Mouse (Mus musculus): ENCODE measurements at regions not wholly inside any gene's neighbourhood (a gene's known extent, or its start where the extent isn't known, plus 50 kb on each side); places are given as distances from the start of the nearest gene placed in this dataset.

DNA sequence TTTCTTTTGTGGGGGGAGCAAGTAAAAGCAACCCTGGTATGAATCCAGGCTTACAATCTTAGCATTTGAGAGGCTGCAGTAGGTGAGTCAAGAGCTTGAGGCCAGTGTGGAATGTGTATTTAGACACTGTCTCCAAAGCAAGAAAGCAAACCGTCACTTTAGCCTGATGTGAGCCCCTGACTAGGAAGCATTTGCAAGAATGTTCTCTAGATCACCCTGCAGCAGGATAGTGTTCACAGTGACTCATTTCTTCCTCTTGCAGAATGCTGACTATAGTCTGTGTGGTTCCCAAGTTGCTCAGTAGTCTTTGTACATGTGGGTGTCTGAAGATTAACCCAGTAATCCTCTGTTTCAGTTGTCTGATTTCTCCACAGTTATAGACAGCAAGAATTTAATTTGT lies 88.7 kb upstream of the Nectin3 start:
- DNase-seq (ENCODE audit: low read depth, low spot score): no peak

DNA sequence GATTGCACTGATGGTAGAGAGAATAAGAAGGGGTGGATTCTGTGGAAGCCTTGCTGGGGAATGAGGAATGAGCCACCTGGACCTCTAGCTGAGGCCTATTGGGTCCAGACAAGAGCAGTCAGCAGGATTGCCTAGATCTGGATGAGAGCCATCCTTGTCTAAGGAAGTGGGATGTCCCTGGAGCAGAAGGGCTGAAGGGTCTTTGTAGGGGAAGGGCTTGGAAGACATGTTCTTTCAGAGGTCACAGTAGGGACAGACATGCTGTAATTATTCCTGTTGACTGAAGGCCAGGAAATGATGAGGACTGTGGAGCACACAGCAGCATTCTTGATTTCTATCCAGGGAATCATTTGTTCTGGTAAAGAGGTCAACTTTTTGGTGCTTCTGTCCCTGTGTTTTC lies 86.2 kb upstream of the Nectin3 start:
- DNase-seq (ENCODE audit: low read depth, low spot score): no peak

DNA sequence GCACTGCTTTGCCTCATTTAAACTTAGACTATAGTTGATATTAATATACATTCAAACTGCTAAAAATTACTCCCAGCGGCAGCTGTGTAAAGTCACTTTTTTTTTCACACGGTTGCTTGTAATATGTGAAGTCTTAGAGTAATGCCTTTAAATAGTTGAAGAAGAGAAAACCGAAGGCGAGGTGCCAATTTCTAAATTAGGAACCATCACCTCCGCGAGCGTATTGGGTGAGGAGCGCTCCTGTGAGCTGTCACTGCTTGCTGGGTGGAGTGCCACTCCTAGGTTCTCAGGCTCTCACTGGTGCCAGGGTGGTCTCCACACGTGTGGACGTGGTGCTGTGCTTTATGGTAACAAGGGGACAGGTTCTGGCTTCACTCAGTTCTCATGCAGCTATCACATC lies 82.8 kb upstream of the Nectin3 start:
- no peak for DNase-seq (ENCODE audit: low read depth, low spot score)

DNA sequence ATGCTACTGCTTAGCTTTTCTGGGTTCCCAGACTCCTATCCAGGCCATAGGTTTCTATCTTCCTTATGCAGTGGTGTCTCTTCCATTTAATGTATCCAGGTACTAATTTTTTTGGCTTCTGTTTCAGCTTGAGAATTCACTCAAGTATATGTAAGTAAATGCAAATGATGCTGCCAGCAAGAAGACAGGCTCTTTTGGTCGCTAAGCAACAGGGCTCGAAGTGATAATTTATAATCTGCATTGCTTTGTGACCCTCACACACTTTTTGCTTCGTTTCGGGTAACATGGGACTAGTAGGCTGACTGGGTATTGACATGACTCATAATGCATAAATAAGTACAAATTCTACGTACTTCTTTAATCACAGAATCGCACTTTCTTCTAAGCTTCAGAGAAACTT lies 75.9 kb upstream of the Nectin3 start:
- DNase-seq (ENCODE audit: low read depth, low spot score): no peak

DNA sequence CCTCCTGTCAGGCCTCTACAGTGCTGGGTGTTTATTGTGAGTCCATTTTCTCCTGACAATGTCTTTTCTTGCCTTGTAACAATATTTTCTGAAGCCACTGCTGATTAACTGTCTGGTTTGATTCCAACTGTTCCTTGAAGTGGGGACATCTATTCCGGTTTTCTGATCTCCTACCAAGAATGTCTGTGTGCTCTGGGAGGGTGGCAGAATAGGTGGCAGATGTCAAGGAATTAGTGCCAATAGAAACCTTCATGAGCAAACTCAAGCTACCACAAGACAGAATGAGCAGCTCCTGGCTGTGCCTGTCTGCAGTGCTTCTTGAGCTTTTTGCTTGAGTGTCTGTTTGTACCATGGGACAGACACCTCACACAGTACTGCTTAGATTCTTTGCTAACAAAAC lies 69.1 kb upstream of the Nectin3 start:
- no peak for DNase-seq (ENCODE audit: low read depth, low spot score)

DNA sequence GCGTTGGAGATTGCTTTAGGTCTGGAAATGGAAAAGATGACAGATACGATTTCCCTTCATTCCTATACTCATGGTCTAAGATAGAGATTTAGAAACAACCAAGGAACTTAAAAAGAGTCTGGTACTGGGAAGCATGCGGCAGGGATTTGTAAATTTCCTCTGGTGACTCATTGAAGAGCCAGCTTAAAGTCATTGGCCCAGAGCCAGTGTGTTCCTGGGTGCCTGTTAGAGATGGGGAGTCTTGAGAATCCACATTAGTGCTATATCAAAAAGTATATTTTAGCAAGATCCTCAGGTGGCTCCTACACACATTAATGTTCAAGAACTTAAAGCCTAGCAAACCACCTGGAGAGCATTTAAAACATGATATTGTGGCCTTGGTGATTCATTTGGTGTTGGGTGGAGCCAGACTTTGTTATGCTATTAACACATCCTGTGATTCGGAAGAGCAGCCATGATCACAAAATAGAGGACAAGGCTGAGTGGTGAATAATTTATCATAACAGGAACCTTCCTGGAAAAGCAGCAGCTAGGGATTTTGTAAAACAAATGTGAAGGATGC lies 67.8 kb upstream of the Nectin3 start:
- DNase-seq (ENCODE audit: low read depth, low spot score): no peak

DNA sequence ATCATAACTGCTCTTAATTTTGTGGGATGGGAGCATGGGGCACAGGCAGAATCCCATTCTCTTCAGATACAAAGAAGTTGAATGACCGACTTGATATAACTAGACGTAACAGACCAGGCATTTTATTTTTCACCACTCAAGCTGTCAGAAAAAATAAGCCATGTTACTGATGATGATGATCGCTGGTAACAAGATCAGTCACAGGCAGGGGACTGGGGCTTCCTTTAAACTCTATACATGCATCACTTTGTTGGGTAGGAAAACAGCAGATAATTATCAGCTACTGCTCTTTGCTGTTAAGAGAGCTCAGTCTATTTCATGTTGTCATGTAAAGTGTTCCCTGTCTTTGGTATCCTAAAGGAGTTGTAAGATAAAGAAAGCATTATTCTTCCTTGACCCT lies 59.0 kb upstream of the Nectin3 start:
- no peak for DNase-seq (ENCODE audit: low read depth, low spot score)

DNA sequence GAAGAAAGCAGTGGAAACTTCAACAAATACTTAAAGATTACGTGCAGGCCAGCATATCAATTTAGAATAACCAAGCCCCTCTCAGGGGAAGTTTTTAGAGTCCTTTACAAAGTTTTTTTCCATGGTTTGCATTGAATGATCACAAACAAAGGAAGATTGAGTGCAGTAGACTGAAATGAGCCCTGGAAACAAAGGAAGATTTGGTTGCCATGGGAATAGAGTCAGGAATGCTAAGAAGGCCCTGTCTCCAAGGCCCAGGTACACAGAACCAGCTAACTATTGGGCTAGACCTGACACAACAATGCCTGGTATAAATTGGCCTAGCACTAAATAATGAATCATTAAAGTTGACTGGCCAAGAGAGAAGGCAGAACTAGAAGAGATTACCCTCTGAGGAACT lies 49.9 kb upstream of the Nectin3 start:
- DNase-seq (ENCODE audit: low read depth, low spot score): no peak

All from retina, postnatal 7 days (tissue).